Mouse (Mus musculus): ENCODE measurements around the gene 2310039H08Rik. TPM values are rescaled to one million over a fixed set of nuclear protein-coding genes. Genes with fewer than 3 reads are reported as not detected.
A peak's percentile ranks its signal among the peaks of the same experiment; 100 is the strongest.
"Not testable (repeated sequence)": the region's sequence is repeated elsewhere in the genome, so short reads cannot be mapped to it uniquely, and the experiment has no call there.

The 2310039H08Rik gene
- polyA plus RNA-seq, 1 experiment from 2014 or later: 44.8 TPM

GRCm38 (mm10) chr17:46787974-46788373 lies 15.5 kb downstream of the 2310039H08Rik start:
- H3K4me3 ChIP-seq; H3K4me1 ChIP-seq; H3K9me3 ChIP-seq; H3K36me3 ChIP-seq (replicated peaks); H3K27ac ChIP-seq (replicated peaks); H3K27me3 ChIP-seq (replicated peaks; ENCODE audit: low read depth, poor library complexity, severe bottlenecking); DNase-seq (ENCODE audit: low spot score): not testable (repeated sequence)
- WGBS: 61% methylated on average over 2 of the region's 2 CpGs

GRCm38 (mm10) chr17:46792963-46793362 lies 20.5 kb downstream of the 2310039H08Rik start:
- Histone ChIP-seq H3K4me3 (no peak overlapping the region), H3K27ac (replicated peaks) (no peak overlapping the region), H3K4me1 (peaks cover 19% of the 10 kb centered on the region), H3K9me3 (0 out of 2 replicates have a peak, but pooled peaks cover 3% of the 10 kb centered on the region), H3K36me3 (replicated peaks) (no peaks in the 10 kb centered on the region), H3K27me3 (replicated peaks; ENCODE audit: low read depth, poor library complexity, severe bottlenecking) (0 out of 2 replicates have a peak, but pooled peaks cover 4% of the 10 kb centered on the region)
- DNase-seq (ENCODE audit: low spot score): no peak
- 85% methylated on average over 2 of the region's 2 CpGs for WGBS

GRCm38 (mm10) chr17:46796743-46797142 lies 24.3 kb downstream of the 2310039H08Rik start:
- Histone ChIP-seq H3K27me3 (replicated peaks; ENCODE audit: low read depth, poor library complexity, severe bottlenecking) (no peaks in the 10 kb centered on the region), H3K4me3 (no peak overlapping the region), H3K9me3 (0 out of 2 replicates have a peak, but pooled peaks cover 3% of the 10 kb centered on the region), H3K36me3 (replicated peaks) (peaks cover 29% of the 10 kb centered on the region), H3K4me1 (peaks cover 24% of the 10 kb centered on the region), H3K27ac (replicated peaks) (no peak overlapping the region)
- no peak for DNase-seq (ENCODE audit: low spot score)
- 76% methylated on average over 4 of the region's 4 CpGs for WGBS

GRCm38 (mm10) chr17:46797386-46797785 lies 25.0 kb downstream of the 2310039H08Rik start:
- H3K36me3 ChIP-seq (replicated peaks): peaks cover 33% of the 10 kb centered on the region
- no peak overlapping the region for H3K27ac ChIP-seq (replicated peaks)
- peak; percentile 67 for DNase-seq (ENCODE audit: low spot score)
- H3K9me3 ChIP-seq: no peaks in the 10 kb centered on the region
- no peak overlapping the region for H3K4me3 ChIP-seq
- no peaks in the 10 kb centered on the region for H3K27me3 ChIP-seq (replicated peaks; ENCODE audit: low read depth, poor library complexity, severe bottlenecking)
- 9% methylated on average over 8 of the region's 8 CpGs for WGBS
- peaks cover 24% of the 10 kb centered on the region for H3K4me1 ChIP-seq

- H3K4me1 ChIP-seq: peaks cover 24% of the 10 kb centered on the region
- no peak overlapping the region for H3K27ac ChIP-seq (replicated peaks)
- no peak for DNase-seq (ENCODE audit: low spot score)
- 76% methylated on average over 10 of the region's 10 CpGs for WGBS
- H3K27me3 ChIP-seq (replicated peaks; ENCODE audit: low read depth, poor library complexity, severe bottlenecking): no peaks in the 10 kb centered on the region
- peaks cover 39% of the 10 kb centered on the region for H3K36me3 ChIP-seq (replicated peaks)
- no peaks in the 10 kb centered on the region for H3K9me3 ChIP-seq
- no peak overlapping the region for H3K4me3 ChIP-seq
Measured at GRCm38 (mm10) chr17:46799680-46800079, 27.2 kb downstream of the 2310039H08Rik start.

GRCm38 (mm10) chr17:46801761-46802160 lies 29.3 kb downstream of the 2310039H08Rik start:
- Histone ChIP-seq H3K9me3 (no peaks in the 10 kb centered on the region), H3K4me3 (no peak overlapping the region), H3K27ac (replicated peaks) (no peak overlapping the region), H3K36me3 (replicated peaks) (peaks cover 49% of the 10 kb centered on the region), H3K4me1 (peaks cover 17% of the 10 kb centered on the region), H3K27me3 (replicated peaks; ENCODE audit: low read depth, poor library complexity, severe bottlenecking) (no peaks in the 10 kb centered on the region)
- DNase-seq (ENCODE audit: low spot score): no peak
- 90% methylated on average over 6 of the region's 6 CpGs for WGBS

GRCm38 (mm10) chr17:46808376-46808775 lies 35.9 kb downstream of the 2310039H08Rik start:
- peaks cover 54% of the 10 kb centered on the region for H3K36me3 ChIP-seq (replicated peaks)

GRCm38 (mm10) chr17:46809131-46809830 lies 36.8 kb downstream of the 2310039H08Rik start:
- DNase-seq (ENCODE audit: low spot score): no peak
- no peaks in the 10 kb centered on the region for H3K9me3 ChIP-seq
- H3K27ac ChIP-seq (replicated peaks): no peak overlapping the region
- no peak overlapping the region for H3K4me3 ChIP-seq
- no peaks in the 10 kb centered on the region for H3K4me1 ChIP-seq
- 84% methylated on average over 6 of the region's 6 CpGs for WGBS
- peaks cover 59% of the 10 kb centered on the region for H3K36me3 ChIP-seq (replicated peaks)
- no peaks in the 10 kb centered on the region for H3K27me3 ChIP-seq (replicated peaks; ENCODE audit: low read depth, poor library complexity, severe bottlenecking)

More at GRCm38 (mm10) chr17:46808376-46808775, 35.9 kb downstream of the 2310039H08Rik start:
- no peak overlapping the region for H3K4me3 ChIP-seq
- WGBS: 87% methylated on average over 10 of the region's 10 CpGs
- no peaks in the 10 kb centered on the region for H3K9me3 ChIP-seq
- H3K27me3 ChIP-seq (replicated peaks; ENCODE audit: low read depth, poor library complexity, severe bottlenecking): no peaks in the 10 kb centered on the region
- H3K4me1 ChIP-seq: no peaks in the 10 kb centered on the region
- no peak overlapping the region for H3K27ac ChIP-seq (replicated peaks)
- no peak for DNase-seq (ENCODE audit: low spot score)

GRCm38 (mm10) chr17:46810672-46811071 lies 38.2 kb downstream of the 2310039H08Rik start:
- no peaks in the 10 kb centered on the region for H3K9me3 ChIP-seq
- H3K4me3 ChIP-seq: no peak overlapping the region
- WGBS: 91% methylated on average over 3 of the region's 3 CpGs
- no peak overlapping the region for H3K27ac ChIP-seq (replicated peaks)
- peaks cover 62% of the 10 kb centered on the region for H3K36me3 ChIP-seq (replicated peaks)
- no peak for DNase-seq (ENCODE audit: low spot score)
- no peaks in the 10 kb centered on the region for H3K27me3 ChIP-seq (replicated peaks; ENCODE audit: low read depth, poor library complexity, severe bottlenecking)
- H3K4me1 ChIP-seq: no peaks in the 10 kb centered on the region

- no peak overlapping the region for H3K4me3 ChIP-seq
- peaks cover 52% of the 10 kb centered on the region for H3K36me3 ChIP-seq (replicated peaks)
- 90% methylated on average over 1 of the region's 1 CpGs for WGBS
- H3K4me1 ChIP-seq: no peaks in the 10 kb centered on the region
- no peaks in the 10 kb centered on the region for H3K9me3 ChIP-seq
- no peak overlapping the region for H3K27ac ChIP-seq (replicated peaks)
- DNase-seq (ENCODE audit: low spot score): no peak
- H3K27me3 ChIP-seq (replicated peaks; ENCODE audit: low read depth, poor library complexity, severe bottlenecking): no peaks in the 10 kb centered on the region
Measured at GRCm38 (mm10) chr17:46812442-46812841, 40.0 kb downstream of the 2310039H08Rik start.

- no peaks in the 10 kb centered on the region for H3K9me3 ChIP-seq
- H3K4me3 ChIP-seq: no peak overlapping the region
- 90% methylated on average over 8 of the region's 8 CpGs for WGBS
- no peak for DNase-seq (ENCODE audit: low spot score)
- no peak overlapping the region for H3K27ac ChIP-seq (replicated peaks)
- no peaks in the 10 kb centered on the region for H3K27me3 ChIP-seq (replicated peaks; ENCODE audit: low read depth, poor library complexity, severe bottlenecking)
- peaks cover 51% of the 10 kb centered on the region for H3K36me3 ChIP-seq (replicated peaks)
- H3K4me1 ChIP-seq: no peaks in the 10 kb centered on the region
Measured at GRCm38 (mm10) chr17:46813637-46814036, 41.2 kb downstream of the 2310039H08Rik start.

- Histone ChIP-seq H3K9me3 (no peaks in the 10 kb centered on the region), H3K27ac (replicated peaks) (no peak overlapping the region), H3K36me3 (replicated peaks) (peaks cover 52% of the 10 kb centered on the region), H3K4me3 (no peak overlapping the region), H3K27me3 (replicated peaks; ENCODE audit: low read depth, poor library complexity, severe bottlenecking) (no peaks in the 10 kb centered on the region), H3K4me1 (no peaks in the 10 kb centered on the region)
- DNase-seq (ENCODE audit: low spot score): no peak
- WGBS: 90% methylated on average over 6 of the region's 6 CpGs
Measured at GRCm38 (mm10) chr17:46814497-46814896, 42.1 kb downstream of the 2310039H08Rik start.

- Histone ChIP-seq H3K4me3 (no peak overlapping the region), H3K9me3 (no peaks in the 10 kb centered on the region), H3K27ac (replicated peaks) (no peak overlapping the region), H3K27me3 (replicated peaks; ENCODE audit: low read depth, poor library complexity, severe bottlenecking) (no peaks in the 10 kb centered on the region), H3K4me1 (no peaks in the 10 kb centered on the region), H3K36me3 (replicated peaks) (peaks cover 56% of the 10 kb centered on the region)
- no peak for DNase-seq (ENCODE audit: low spot score)
- WGBS: 78% methylated on average over 13 of the region's 13 CpGs
Measured at GRCm38 (mm10) chr17:46816306-46816705, 43.9 kb downstream of the 2310039H08Rik start.

Measured in embryonic facial prominence, embryonic 10.5 days (tissue).